Mouse (Mus musculus) midbrain, postnatal 0 days (tissue): ENCODE data around the gene Ccdc160. TPM values are rescaled to one million over a fixed set of nuclear protein-coding genes. Genes with fewer than 3 reads are reported as not detected.

Source experiments
- ATAC-seq: fragments of 200-750 bp; cut with Nextera tagmentation; 2 replicates; pipeline ENCODE4 v1.8.0; 2017; ENCODE audit warnings: moderate number of reproducible peaks, mild to moderate bottlenecking, moderate TSS enrichment, moderate library complexity; ENCODE audit not compliant: low FRiP score
- DNase-seq: peaks from one replicate; pipeline ENCODE4 v3.0.0-alpha.2; 2015; ENCODE audit warnings: low spot score
- H3K27ac ChIP-seq: fragments of 300-500 bp; sonication (generic); 2 replicates; pipeline ENCODE4 v1.5.1; 2014; ENCODE audit warnings: low read depth, mild to moderate bottlenecking, low read length, mixed read lengths
- H3K27me3 ChIP-seq: fragments of 300-500 bp; sonication (generic); 2 replicates; pipeline ENCODE4 v1.6.1; 2014; ENCODE audit warnings: low read length, control low read depth, mixed read lengths; ENCODE audit not compliant: insufficient read depth
- H3K36me3 ChIP-seq: fragments of 300-500 bp; sonication (generic); 2 replicates; pipeline ENCODE4 v1.6.1; 2014; ENCODE audit warnings: low read length, control low read depth, mixed read lengths; ENCODE audit not compliant: insufficient read depth
- H3K4me1 ChIP-seq: fragments of 300-500 bp; sonication (generic); 2 replicates; pipeline ENCODE4 v1.6.1; 2014; ENCODE audit warnings: mild to moderate bottlenecking, control low read depth, antibody characterized with exemption, low read length, mixed read lengths; ENCODE audit not compliant: insufficient read depth
- H3K4me2 ChIP-seq: fragments of 300-500 bp; sonication (generic); 2 replicates; pipeline ENCODE4 v1.6.1; 2014; ENCODE audit warnings: low read depth, mild to moderate bottlenecking, low read length, mixed read lengths; ENCODE audit not compliant: poor library complexity, severe bottlenecking
- H3K4me3 ChIP-seq: fragments of 300-500 bp; sonication (generic); 2 replicates; pipeline ENCODE4 v1.5.1; 2014; ENCODE audit warnings: low read depth, mild to moderate bottlenecking, low read length, moderate library complexity
- H3K9ac ChIP-seq: fragments of 300-500 bp; sonication (generic); replicated peaks from 2 replicates; pipeline ENCODE4 v1.6.1; 2014; ENCODE audit warnings: mild to moderate bottlenecking, low read length, moderate library complexity, mixed read lengths; ENCODE audit not compliant: poor library complexity, severe bottlenecking
- H3K9me3 ChIP-seq: fragments of 300-500 bp; sonication (generic); 2 replicates; pipeline ENCODE4 v1.6.1; 2016; ENCODE audit warnings: low read length, control low read depth
- CTCF ChIP-seq: IDR thresholded peaks from 2 replicates; pipeline ENCODE4 v1.5.1; 2016; ENCODE audit warnings: antibody characterized with exemption, mild to moderate bottlenecking
- WGBS: fragments of 180-500 bp; shearing (Covaris S2); extraction: QIAGEN DNeasy Blood & Tissue Kit; methylation state at CpG from one replicate; pipeline ENCODE4 v1.1.7; 2014; 5-methylcytosine and 5-hydroxymethylcytosine counted together
- polyA plus RNA-seq: library from polyadenylated mRNA; unstranded; fragments of >200 nt; fragmentation: Nextera tagmentation; extraction: Ambion mirVana; gene quantifications from 2 replicates; pipeline ENCODE4 v1.2.1, GENCODE M21; 2015
- total RNA-seq: library from RNA; depleted of rRNA; stranded (reverse); fragments of >200 nt; gene quantifications from 2 replicates; pipeline ENCODE4 v1.2.3, GENCODE M21; 2014; rRNA removed

Gene Ccdc160
- 3.2 and 3.6 TPM in 2 replicates for total RNA-seq
- polyA plus RNA-seq: 6.3 and 8.3 TPM in 2 replicates

GRCm38 (mm10) chrX:52790980-52791593 is at the start of gene Ccdc160:
Ccdc160 (plus strand) TSS chrX:52791200.
- Histone ChIP-seq H3K27ac (peak within 1 kb of the TSS; percentile 58), H3K9me3 (no peaks in the 10 kb centered on the region), H3K36me3 (no peaks in the 10 kb centered on the region), H3K4me1 (no peaks in the 10 kb centered on the region), H3K4me3 (peak within 1 kb of the TSS; percentile 42), H3K9ac (peak within 1 kb of the TSS; percentile 51; the same call in 1 of the 2 replicates), H3K4me2 (peak within 1 kb of the TSS; percentile 45), H3K27me3 (no peaks in the 10 kb centered on the region)
- 16% methylated on average over 26 of the region's 26 CpGs for WGBS
- ATAC-seq (peak; percentile 99), DNase-seq (peak; percentile 86)
- peak; percentile 31 for TF ChIP-seq CTCF

- TF ChIP-seq CTCF: no peak
- Histone ChIP-seq H3K27ac (no peak overlapping the region), H3K4me1 (no peaks in the 10 kb centered on the region), H3K9ac (no peak overlapping the region), H3K4me2 (peak overlapping the region; percentile 87), H3K36me3 (no peaks in the 10 kb centered on the region), H3K9me3 (no peaks in the 10 kb centered on the region), H3K27me3 (no peaks in the 10 kb centered on the region), H3K4me3 (peak overlapping the region; percentile 39)
- WGBS: 17% methylated on average over 15 of the region's 15 CpGs
- ATAC-seq (no peak), DNase-seq (no peak)
Observed at GRCm38 (mm10) chrX:52743781-52744180, 47.2 kb upstream of the Ccdc160 start.

GRCm38 (mm10) chrX:52744201-52745051 is 46.6 kb upstream of the Ccdc160 start:
- no peak for TF ChIP-seq CTCF
- no peak overlapping the region for H3K9ac ChIP-seq
- no peaks in the 10 kb centered on the region for H3K9me3 ChIP-seq
- H3K27ac ChIP-seq: no peak overlapping the region
- peak overlapping the region; percentile 39 for H3K4me3 ChIP-seq
- ATAC-seq (no peak), DNase-seq (peak; percentile 0)
- WGBS: 22% methylated on average over 48 of the region's 50 CpGs
- H3K27me3 ChIP-seq: no peaks in the 10 kb centered on the region
- H3K4me1 ChIP-seq: no peaks in the 10 kb centered on the region
- no peaks in the 10 kb centered on the region for H3K36me3 ChIP-seq
- peak overlapping the region; percentile 87 for H3K4me2 ChIP-seq

GRCm38 (mm10) chrX:52745462-52745861 is 45.5 kb upstream of the Ccdc160 start:
- H3K9me3 ChIP-seq: no peaks in the 10 kb centered on the region
- no peak for TF ChIP-seq CTCF
- DNase-seq (no peak), ATAC-seq (no peak)
- no peaks in the 10 kb centered on the region for H3K4me1 ChIP-seq
- WGBS: 20% methylated on average over 8 of the region's 8 CpGs
- no peak overlapping the region for H3K9ac ChIP-seq
- H3K36me3 ChIP-seq: no peaks in the 10 kb centered on the region
- no peak overlapping the region for H3K4me2 ChIP-seq
- no peak overlapping the region for H3K27ac ChIP-seq
- H3K4me3 ChIP-seq: no peak overlapping the region
- H3K27me3 ChIP-seq: no peaks in the 10 kb centered on the region

- Histone ChIP-seq H3K9me3 (no peaks in the 10 kb centered on the region), H3K9ac (no peak overlapping the region), H3K4me3 (no peak overlapping the region), H3K36me3 (no peaks in the 10 kb centered on the region), H3K27me3 (no peaks in the 10 kb centered on the region), H3K4me1 (no peaks in the 10 kb centered on the region), H3K4me2 (no peak overlapping the region), H3K27ac (no peak overlapping the region)
- no peak for ATAC-seq
- no peak for DNase-seq
- 22% methylated on average over 10 of the region's 10 CpGs for WGBS
- no peak for TF ChIP-seq CTCF
Observed at GRCm38 (mm10) chrX:52745917-52746316, 45.1 kb upstream of the Ccdc160 start.

GRCm38 (mm10) chrX:52746849-52747248 is 44.2 kb upstream of the Ccdc160 start:
- Histone ChIP-seq H3K4me3 (no peak overlapping the region), H3K4me1 (no peaks in the 10 kb centered on the region), H3K36me3 (no peaks in the 10 kb centered on the region), H3K27ac (no peak overlapping the region), H3K9ac (no peak overlapping the region), H3K4me2 (no peak overlapping the region), H3K27me3 (no peaks in the 10 kb centered on the region), H3K9me3 (no peaks in the 10 kb centered on the region)
- DNase-seq: no peak
- no peak for TF ChIP-seq CTCF
- WGBS: 50% methylated on average over 1 of the region's 1 CpGs
- no peak for ATAC-seq
